Mouse (Mus musculus) liver, embryonic 12.5 days (tissue): ENCODE measurements around the gene Pax9. TPM values are rescaled to one million over a fixed set of nuclear protein-coding genes. Genes with fewer than 3 reads are reported as not detected.

ENCODE experiments used
- ATAC-seq: fragments of 200-750 bp; cut with Nextera tagmentation; 2 replicates; pipeline ENCODE4 v1.8.0; 2017; ENCODE audit warnings: moderate number of reproducible peaks, mild to moderate bottlenecking, moderate library complexity
- H3K27ac ChIP-seq: fragments of 300-500 bp; sonication (generic); 2 replicates; pipeline ENCODE4 v1.5.1; 2016; ENCODE audit warnings: mild to moderate bottlenecking
- H3K27me3 ChIP-seq: fragments of 300-500 bp; sonication (generic); replicated peaks from 2 replicates; pipeline ENCODE4 v1.6.1; 2016; ENCODE audit warnings: mild to moderate bottlenecking, moderate library complexity
- H3K36me3 ChIP-seq: fragments of 300-500 bp; sonication (generic); 2 replicates; pipeline ENCODE4 v1.6.1; 2016; ENCODE audit warnings: mild to moderate bottlenecking, moderate library complexity
- H3K4me1 ChIP-seq: fragments of 300-500 bp; sonication (generic); 2 replicates; pipeline ENCODE4 v1.6.1; 2016
- H3K4me2 ChIP-seq: fragments of 300-500 bp; sonication (generic); 2 replicates; pipeline ENCODE4 v1.6.1; 2016; ENCODE audit warnings: mild to moderate bottlenecking, moderate library complexity
- H3K4me3 ChIP-seq: fragments of 300-500 bp; sonication (generic); 2 replicates; pipeline ENCODE4 v1.5.1; 2016; ENCODE audit warnings: mild to moderate bottlenecking, moderate library complexity
- H3K9ac ChIP-seq: fragments of 300-500 bp; sonication (generic); 2 replicates; pipeline ENCODE4 v1.6.1; 2016; ENCODE audit warnings: mild to moderate bottlenecking, moderate library complexity
- H3K9me3 ChIP-seq: fragments of 300-500 bp; sonication (generic); replicated peaks from 2 replicates; pipeline ENCODE4 v1.6.1; 2016; ENCODE audit warnings: mild to moderate bottlenecking, moderate library complexity
- WGBS: fragments of 180-500 bp; shearing (Covaris S2); methylation state at CpG from one replicate; pipeline ENCODE4 v1.1.7; 2016; ENCODE audit not compliant: insufficient replicate concordance; 5-methylcytosine and 5-hydroxymethylcytosine counted together
- polyA plus RNA-seq: library from polyadenylated mRNA; unstranded; fragments of >200 nt; fragmentation: Nextera tagmentation; extraction: Ambion mirVana; gene quantifications from 2 replicates; pipeline ENCODE4 v1.2.1, GENCODE M21; 2016

Gene Pax9
- polyA plus RNA-seq, 1 experiment from 2014 or later: 0.26 TPM

DNA sequence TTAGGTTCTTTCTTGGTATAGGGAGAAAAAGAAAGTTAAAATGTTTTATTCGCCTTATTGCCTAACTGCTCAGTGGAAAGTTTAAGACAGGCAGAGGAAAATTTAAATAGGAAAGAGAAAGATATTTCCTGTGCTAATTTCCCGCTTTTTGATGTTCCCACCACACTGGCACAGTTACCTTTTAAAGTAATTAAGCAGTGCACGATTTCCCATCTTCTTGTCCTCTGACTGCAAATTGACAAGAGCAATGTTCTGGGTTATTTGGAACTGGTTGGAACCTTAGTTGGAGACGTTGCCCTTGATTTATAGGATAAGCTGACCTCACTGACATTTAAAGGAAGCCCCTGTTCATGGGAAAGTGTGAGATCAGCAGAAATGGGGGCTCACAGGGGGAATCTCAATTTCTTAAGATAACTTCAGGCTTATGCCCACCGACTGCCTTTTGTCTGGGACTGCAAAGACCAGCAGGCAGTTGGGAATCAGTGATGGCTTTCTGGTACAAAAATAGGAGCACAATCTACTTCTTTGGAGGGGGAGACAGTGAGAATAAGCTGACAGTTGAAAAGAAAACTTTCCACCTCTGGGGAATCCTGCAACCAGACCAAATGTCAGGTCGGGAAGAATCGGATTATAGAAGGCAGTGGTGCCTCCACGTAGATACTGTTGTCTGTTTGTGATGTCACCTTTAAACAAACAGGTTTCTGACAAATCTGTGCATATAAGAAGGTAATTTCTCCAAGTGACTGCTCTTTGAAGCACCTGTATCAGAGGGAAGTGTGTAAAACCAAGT, 6.8 kb downstream of the Pax9 start:
- Histone ChIP-seq H3K4me1 (peaks cover 19% of the 10 kb centered on the region), H3K27me3 (peaks cover 88% of the 10 kb centered on the region), H3K9me3 (no peaks in the 10 kb centered on the region), H3K9ac (no peak overlapping the region), H3K4me3 (no peak overlapping the region), H3K4me2 (no peak overlapping the region), H3K36me3 (no peaks in the 10 kb centered on the region), H3K27ac (no peak overlapping the region)
- WGBS: 1% methylated on average over 8 of the region's 8 CpGs
- no peak for ATAC-seq

DNA sequence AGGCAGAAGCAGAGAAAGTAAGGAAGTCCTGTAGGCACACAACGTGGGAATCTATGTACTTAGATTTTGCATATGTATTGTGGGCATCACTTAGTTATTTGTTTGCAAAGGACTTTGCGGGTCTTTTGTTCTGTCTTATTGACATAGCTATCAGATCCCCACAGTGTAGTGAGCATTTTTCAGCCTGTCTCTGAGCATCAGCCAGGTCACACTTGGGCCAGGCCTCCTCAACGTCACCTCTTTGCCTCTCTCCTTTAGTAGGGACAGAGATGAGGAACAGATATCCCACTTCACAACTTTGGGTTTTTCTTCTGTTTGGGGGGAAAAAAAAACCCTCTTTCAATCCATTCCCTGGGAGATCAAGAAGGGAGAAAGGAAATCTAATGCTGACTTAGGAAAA, 7.8 kb downstream of the Pax9 start:
- H3K27me3 ChIP-seq: peaks cover 78% of the 10 kb centered on the region
- no peak overlapping the region for H3K27ac ChIP-seq
- H3K4me2 ChIP-seq: no peak overlapping the region
- peaks cover 19% of the 10 kb centered on the region for H3K4me1 ChIP-seq
- no peak overlapping the region for H3K4me3 ChIP-seq
- WGBS: 13% methylated on average over 3 of the region's 3 CpGs
- H3K9ac ChIP-seq: no peak overlapping the region
- ATAC-seq: no peak
- H3K36me3 ChIP-seq: no peaks in the 10 kb centered on the region
- no peaks in the 10 kb centered on the region for H3K9me3 ChIP-seq

DNA sequence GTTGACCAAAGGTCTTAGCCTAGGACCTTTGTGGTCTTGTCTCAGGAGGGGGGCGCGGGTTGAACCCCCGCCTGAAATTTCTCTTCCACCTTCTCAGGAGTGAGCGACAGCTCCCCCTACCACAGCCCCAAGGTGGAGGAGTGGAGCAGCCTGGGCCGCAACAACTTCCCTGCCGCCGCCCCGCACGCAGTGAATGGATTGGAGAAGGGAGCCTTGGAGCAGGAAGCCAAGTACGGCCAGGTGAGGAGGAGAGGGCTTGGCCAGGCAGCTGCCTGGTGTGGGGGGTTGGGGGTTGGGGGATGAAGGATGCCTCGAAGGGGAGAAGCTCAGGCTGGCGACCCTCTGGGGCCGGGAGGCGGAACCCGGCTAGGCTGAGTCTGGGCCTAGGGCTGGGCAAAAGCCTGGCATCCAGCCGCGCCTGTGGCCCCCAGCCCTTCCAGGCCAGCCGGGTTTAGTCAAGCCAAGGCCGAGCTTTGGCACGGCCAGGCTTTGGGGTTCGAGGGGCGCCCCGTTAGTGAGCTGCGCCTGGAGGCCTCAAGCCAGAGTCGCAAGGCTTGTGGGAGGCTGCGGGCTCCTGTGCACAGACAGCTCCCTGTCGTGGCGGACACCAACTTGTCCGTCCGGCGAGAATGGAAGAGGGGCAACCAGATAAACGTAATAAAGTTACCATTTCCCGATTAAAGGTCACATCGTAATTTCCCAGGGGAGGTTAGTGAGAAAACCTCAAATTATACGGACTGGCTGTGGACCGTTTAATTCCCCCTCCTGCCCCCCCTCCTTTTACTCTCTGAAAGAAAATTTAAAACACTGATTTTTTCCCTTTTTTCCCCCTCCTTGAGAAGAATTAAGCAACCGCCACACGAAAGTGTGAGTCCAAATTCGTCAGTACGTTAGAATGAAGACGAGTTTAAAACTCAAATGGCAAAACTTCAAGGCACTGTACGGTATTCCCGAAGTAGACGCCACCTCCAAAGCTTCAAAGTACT, 8.6 kb downstream of the Pax9 start:
- WGBS: 8% methylated on average over 44 of the region's 44 CpGs
- ATAC-seq: no peak

DNA sequence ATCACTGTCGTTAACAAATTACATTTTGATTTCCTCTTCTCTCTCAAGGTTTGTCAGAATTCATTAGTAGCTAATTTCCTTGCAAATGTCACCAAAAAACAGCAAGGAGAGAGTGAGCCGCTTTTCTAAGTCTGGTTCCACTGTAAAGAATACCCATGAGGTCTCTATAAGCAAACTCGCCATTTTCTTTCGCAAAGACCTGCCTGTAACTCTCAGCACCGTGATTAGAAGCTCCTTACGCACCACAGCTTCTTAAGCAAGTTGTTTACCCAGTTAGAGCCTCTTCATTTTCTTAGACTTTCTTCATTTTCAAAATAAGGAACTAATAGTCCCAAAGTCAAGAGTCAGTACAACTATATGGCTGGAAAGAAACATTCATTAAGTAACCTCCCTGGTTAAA, 9.4 kb downstream of the Pax9 start:
- WGBS: 5% methylated on average over 6 of the region's 6 CpGs
- no peak overlapping the region for H3K4me3 ChIP-seq
- H3K27ac ChIP-seq: no peak overlapping the region
- H3K27me3 ChIP-seq: peaks cover 71% of the 10 kb centered on the region
- no peak overlapping the region for H3K4me2 ChIP-seq
- no peak overlapping the region for H3K9ac ChIP-seq
- H3K36me3 ChIP-seq: no peaks in the 10 kb centered on the region
- no peaks in the 10 kb centered on the region for H3K9me3 ChIP-seq
- peaks cover 10% of the 10 kb centered on the region for H3K4me1 ChIP-seq
- ATAC-seq: no peak

More for the DNA sequence above, 8.6 kb downstream of the Pax9 start:
- H3K9ac ChIP-seq: no peak overlapping the region
- H3K4me2 ChIP-seq: no peak overlapping the region
- no peaks in the 10 kb centered on the region for H3K9me3 ChIP-seq
- H3K36me3 ChIP-seq: no peaks in the 10 kb centered on the region
- H3K4me1 ChIP-seq: peaks cover 18% of the 10 kb centered on the region
- no peak overlapping the region for H3K4me3 ChIP-seq
- H3K27ac ChIP-seq: no peak overlapping the region
- H3K27me3 ChIP-seq: peaks cover 73% of the 10 kb centered on the region

DNA sequence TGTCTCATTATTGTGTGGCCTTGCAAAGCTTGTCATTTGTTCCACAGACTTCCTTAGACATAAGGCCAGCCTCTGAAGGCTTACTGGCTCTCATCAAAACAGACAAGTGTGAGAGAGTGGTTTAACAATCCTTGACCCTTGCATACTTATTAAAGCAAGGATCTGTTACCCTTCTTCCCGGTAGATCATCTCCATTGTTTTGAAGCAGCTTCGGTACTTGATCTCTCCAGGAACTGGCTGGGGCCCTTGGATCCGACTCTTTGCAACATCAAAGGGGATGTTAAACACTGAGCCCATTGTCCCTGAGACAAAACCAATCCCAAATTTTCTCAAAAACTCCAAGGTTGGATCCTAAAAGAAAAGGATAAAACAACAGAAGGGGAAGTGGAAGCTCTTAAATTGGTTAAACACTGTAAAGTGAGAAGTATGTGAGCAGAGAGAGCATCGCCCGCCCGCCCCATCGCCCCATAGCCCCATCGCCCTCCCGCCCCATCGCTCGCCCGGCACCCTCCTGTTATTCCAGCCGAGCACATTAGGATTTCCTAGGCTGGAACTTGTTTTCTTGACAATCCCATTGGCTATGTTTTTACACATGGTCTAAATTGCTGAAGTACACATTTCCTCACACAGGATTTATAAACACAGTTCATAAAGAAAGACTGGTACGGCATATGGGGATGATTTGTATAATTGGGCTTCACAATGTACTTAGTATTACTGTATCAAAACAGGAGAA, 26.6 kb downstream of the Pax9 start:
- H3K36me3 ChIP-seq: no peaks in the 10 kb centered on the region
- no peak overlapping the region for H3K4me3 ChIP-seq
- H3K27me3 ChIP-seq: peaks cover 28% of the 10 kb centered on the region
- no peaks in the 10 kb centered on the region for H3K4me1 ChIP-seq
- H3K27ac ChIP-seq: no peak overlapping the region
- WGBS: 30% methylated on average over 14 of the region's 14 CpGs
- H3K9ac ChIP-seq: no peak overlapping the region
- H3K9me3 ChIP-seq: no peaks in the 10 kb centered on the region
- no peak overlapping the region for H3K4me2 ChIP-seq
- no peak for ATAC-seq

DNA sequence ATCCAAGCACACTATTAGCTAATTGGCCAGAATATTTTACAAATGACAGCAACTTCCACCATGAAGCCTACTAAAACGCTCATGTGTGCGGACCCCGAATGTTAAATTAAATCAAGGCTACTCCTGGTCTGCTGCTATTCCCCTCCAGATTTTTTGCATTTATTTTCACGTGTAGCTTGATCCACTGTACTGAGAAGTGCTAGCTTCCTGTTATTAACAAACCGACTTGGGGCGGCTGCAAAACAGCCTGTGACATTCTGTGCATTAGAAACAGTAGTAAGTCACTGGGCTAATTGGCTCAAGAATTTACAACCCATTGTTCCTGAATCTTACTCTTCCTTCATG, 27.1 kb downstream of the Pax9 start:
- no peak overlapping the region for H3K4me3 ChIP-seq
- H3K9me3 ChIP-seq: no peaks in the 10 kb centered on the region
- H3K9ac ChIP-seq: no peak overlapping the region
- H3K4me2 ChIP-seq: no peak overlapping the region
- 40% methylated on average over 6 of the region's 6 CpGs for WGBS
- H3K36me3 ChIP-seq: no peaks in the 10 kb centered on the region
- no peaks in the 10 kb centered on the region for H3K4me1 ChIP-seq
- ATAC-seq: no peak
- peaks cover 28% of the 10 kb centered on the region for H3K27me3 ChIP-seq
- no peak overlapping the region for H3K27ac ChIP-seq

DNA sequence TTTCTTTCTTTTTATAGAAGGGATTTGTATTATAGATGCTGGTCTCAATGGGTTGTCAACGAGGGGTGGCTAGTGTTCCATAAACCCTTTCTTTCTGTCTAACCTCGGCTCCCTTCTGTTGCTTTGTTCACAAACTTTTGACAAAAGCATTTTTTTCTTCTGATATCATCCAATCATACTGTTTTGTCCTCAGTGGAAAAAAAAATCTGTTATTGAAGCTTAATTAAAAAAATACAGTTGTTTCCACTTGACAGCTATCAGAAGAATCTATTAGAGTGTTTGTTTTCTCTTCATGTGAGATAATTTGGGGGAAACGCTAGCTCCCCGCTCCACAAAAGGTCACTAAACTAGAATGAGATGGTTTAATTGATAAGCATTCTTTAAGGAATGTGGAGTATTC, 36.1 kb downstream of the Pax9 start:
- Histone ChIP-seq H3K36me3 (no peaks in the 10 kb centered on the region), H3K4me1 (no peaks in the 10 kb centered on the region), H3K4me2 (no peak overlapping the region), H3K27me3 (no peaks in the 10 kb centered on the region), H3K4me3 (no peak overlapping the region), H3K9ac (no peak overlapping the region), H3K9me3 (no peaks in the 10 kb centered on the region), H3K27ac (no peak overlapping the region)
- WGBS: 63% methylated on average over 4 of the region's 4 CpGs
- no peak for ATAC-seq

DNA sequence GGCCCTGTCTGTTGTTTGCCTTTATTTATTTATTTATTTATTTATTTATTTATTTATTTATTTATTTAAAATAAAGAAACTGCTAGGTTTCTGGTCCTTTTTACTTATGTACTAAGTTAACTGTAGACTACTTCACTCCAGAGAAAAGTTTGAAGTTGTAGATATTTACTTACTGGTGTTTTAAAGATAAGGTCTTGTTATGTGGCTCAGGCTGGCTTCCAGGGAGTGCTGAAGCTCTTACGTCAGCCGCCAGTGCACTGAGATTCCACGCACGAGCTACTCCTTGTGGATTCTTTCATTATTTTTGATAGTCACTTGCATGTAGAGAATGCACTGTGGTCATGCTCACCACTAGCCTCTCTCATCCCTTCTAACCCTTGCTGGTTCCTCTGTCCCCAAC, 45.5 kb downstream of the Pax9 start:
- no peaks in the 10 kb centered on the region for H3K36me3 ChIP-seq
- 81% methylated on average over 4 of the region's 4 CpGs for WGBS
- no peaks in the 10 kb centered on the region for H3K27me3 ChIP-seq
- no peak overlapping the region for H3K4me2 ChIP-seq
- ATAC-seq: no peak
- no peaks in the 10 kb centered on the region for H3K4me1 ChIP-seq
- no peaks in the 10 kb centered on the region for H3K9me3 ChIP-seq
- no peak overlapping the region for H3K27ac ChIP-seq
- no peak overlapping the region for H3K9ac ChIP-seq
- no peak overlapping the region for H3K4me3 ChIP-seq

Other genes with a start within 250 kb of the Pax9 start
- not detected in 2 replicates for gene Nkx2-1, start 154.9 kb upstream of the Pax9 start, polyA plus RNA-seq
- not detected in 2 replicates for gene Nkx2-9, start 78.5 kb upstream of the Pax9 start, polyA plus RNA-seq